Comparison of ENCODE assay signal across 23 mouse cellular contexts in genomic region chr19:23330842-23331241, GRCm38 (mm10). TPM values are rescaled to one million over a fixed set of nuclear protein-coding genes. Genes with fewer than 3 reads are reported as not detected.
A peak's percentile ranks its signal among the peaks of the same experiment; 100 is the strongest.
DNase-seq lines count a peak whose midpoint lies in the region; ATAC-seq lines count a peak whose summit lies in the region.
"Had no signal": no experiment of that assay in that cellular context is flagged by ENCODE, and none has a peak within 500 bp of the region (broad histone marks: within the 10 kb centered on the region; RNA-seq: fewer than 3 reads in every experiment).

No protein-coding gene starts in this region.

- no peak overlapping the region for H3K4me3 ChIP-seq in forebrain, embryonic 16.5 days (replicated peaks; ENCODE audit: low read length)
- no peak overlapping the region for H3K4me3 ChIP-seq in forebrain, embryonic 12.5 days (replicated peaks)
- H3K4me3 ChIP-seq: forebrain, embryonic 10.5 days; gastrocnemius, adult 2 months; limb, embryonic 12.5 days; midbrain, embryonic 15.5 days had no signal

- no peaks in the 10 kb centered on the region for H3K4me1 ChIP-seq in forebrain, embryonic 16.5 days (replicated peaks; ENCODE audit: control insufficient read depth, insufficient read depth, low read length)
- H3K4me1 ChIP-seq in forebrain, embryonic 12.5 days: no peaks in the 10 kb centered on the region
- H3K4me1 ChIP-seq: forebrain, embryonic 10.5 days had no signal

- H3K4me2 ChIP-seq in forebrain, embryonic 16.5 days (ENCODE audit: low read length): no peak overlapping the region
- H3K4me2 ChIP-seq in forebrain, embryonic 12.5 days: no peak overlapping the region
- H3K4me2 ChIP-seq: limb, embryonic 12.5 days; liver, embryonic 11.5 days; midbrain, embryonic 15.5 days had no signal

- peak; percentile 13 for DNase-seq in layer of hippocampus, adult 11-12 months (ENCODE audit: low spot score)
- no peak for DNase-seq in layer of hippocampus, postnatal 25 days (ENCODE audit: extremely low spot score in 1 of 2, low spot score in 1 of 2)
- DNase-seq in right cerebral cortex, adult 2 months (ENCODE audit: low spot score in 2 of 2): peak; percentile 22 to 26
- DNase-seq in right cerebral cortex, postnatal 4 days: no peak
- no peak for DNase-seq in lung, postnatal 25 days (ENCODE audit: low spot score)
- DNase-seq: adrenal gland, postnatal 36 days; cerebellum, adult 11-12 months; cerebellum, postnatal 10 days; gastrocnemius, adult 2 months; kidney, adult 18-20 months; kidney, postnatal 4 days; liver, postnatal 0 days; lung, postnatal 10 days; right cerebral cortex, postnatal 14 days; thymus, postnatal 14 days had no signal

- WGBS in forebrain, embryonic 16.5 days: 51% methylated on average over 6 of the region's 6 CpGs
- WGBS in forebrain, embryonic 12.5 days: 58% methylated on average over 6 of the region's 6 CpGs

- H3K9ac ChIP-seq in forebrain, embryonic 16.5 days (replicated peaks; ENCODE audit: low read depth, low read length): no peak overlapping the region
- no peak overlapping the region for H3K9ac ChIP-seq in forebrain, embryonic 12.5 days
- H3K9ac ChIP-seq: limb, embryonic 12.5 days; liver, postnatal 0 days; midbrain, embryonic 15.5 days had no signal

- no peaks in the 10 kb centered on the region for H3K9me3 ChIP-seq in forebrain, embryonic 16.5 days (ENCODE audit: control insufficient read depth, low read length)
- H3K9me3 ChIP-seq in forebrain, embryonic 12.5 days: no peaks in the 10 kb centered on the region
- H3K9me3 ChIP-seq: forebrain, embryonic 10.5 days; limb, embryonic 12.5 days; midbrain, embryonic 15.5 days had no signal

- peak; percentile 38; the same call in 1 of the 2 replicates for ATAC-seq in forebrain, embryonic 16.5 days
- ATAC-seq in forebrain, embryonic 12.5 days (ENCODE audit: low FRiP score): no peak
- ATAC-seq: CD4-positive, CD25-positive, alpha-beta regulatory T cell, adult 4 months; inflammation-experienced regulatory T-cells, adult 6 months; liver, postnatal 0 days; midbrain, embryonic 15.5 days had no signal

- H3K27me3 ChIP-seq in forebrain, embryonic 16.5 days (replicated peaks; ENCODE audit: control insufficient read depth, insufficient read depth, low read length): no peaks in the 10 kb centered on the region
- H3K27me3 ChIP-seq in forebrain, embryonic 12.5 days: no peaks in the 10 kb centered on the region
- H3K27me3 ChIP-seq: limb, embryonic 12.5 days; midbrain, embryonic 15.5 days had no signal

- no peaks in the 10 kb centered on the region for H3K36me3 ChIP-seq in forebrain, embryonic 16.5 days (ENCODE audit: control insufficient read depth, insufficient read depth)
- H3K36me3 ChIP-seq in forebrain, embryonic 12.5 days (replicated peaks): no peaks in the 10 kb centered on the region
- H3K36me3 ChIP-seq: forebrain, embryonic 10.5 days; limb, embryonic 12.5 days; midbrain, embryonic 15.5 days had no signal

- no peak overlapping the region for H3K27ac ChIP-seq in forebrain, embryonic 16.5 days (ENCODE audit: low read length)
- H3K27ac ChIP-seq in forebrain, embryonic 12.5 days: no peak overlapping the region
- H3K27ac ChIP-seq: forebrain, embryonic 10.5 days; gastrocnemius, adult 2 months; limb, embryonic 12.5 days; midbrain, embryonic 15.5 days had no signal

RNA-seq across cellular contexts. Expression of gene Smc5, which starts 57.1 kb away (rescaled TPM):
- polyA plus RNA-seq in forebrain, embryonic 16.5 days (2015; fragmentation: Nextera tagmentation; extraction: Ambion mirVana): 30.7 and 30.8 TPM in 2 replicates
- polyA plus RNA-seq in forebrain, embryonic 12.5 days (2016; fragmentation: Nextera tagmentation; extraction: Ambion mirVana): 58.6 and 62.6 TPM in 2 replicates
- total RNA-seq in layer of hippocampus, postnatal 25 days (2021): 10 to 100 TPM; 24.5 to 33.9 TPM

Comparison
In these comparisons a context has a peak if more than half of its experiments do, and no peak if none do; other contexts are left out.
1. DNase-seq: peak in layer of hippocampus, adult 11-12 months (single experiment) and right cerebral cortex, adult 2 months (2 of 2); none in layer of hippocampus, postnatal 25 days (0 of 2), right cerebral cortex, postnatal 4 days (single experiment) and lung, postnatal 25 days (single experiment).